Mouse (Mus musculus): ENCODE measurements around the gene Carmil1.

- TF ChIP-seq GATA1 (IDR thresholded peaks at IDR 0.05; ENCODE audit: borderline replicate concordance, low read length) (no peak), FLI1 (IDR thresholded peaks at IDR 0.05; ENCODE audit: low read length) (no peak)
These were observed 17.0 kb downstream of the Carmil1 start for GRCm38 (mm10) chr13:24263560-24263959.
